Mouse (Mus musculus): Measurements from ENCODE around the gene Xcr1. TPM values are rescaled to one million over a fixed set of nuclear protein-coding genes. Genes with fewer than 3 reads are reported as not detected.

The Xcr1 gene
- total RNA-seq (2023), result 0.29 TPM

DNA sequence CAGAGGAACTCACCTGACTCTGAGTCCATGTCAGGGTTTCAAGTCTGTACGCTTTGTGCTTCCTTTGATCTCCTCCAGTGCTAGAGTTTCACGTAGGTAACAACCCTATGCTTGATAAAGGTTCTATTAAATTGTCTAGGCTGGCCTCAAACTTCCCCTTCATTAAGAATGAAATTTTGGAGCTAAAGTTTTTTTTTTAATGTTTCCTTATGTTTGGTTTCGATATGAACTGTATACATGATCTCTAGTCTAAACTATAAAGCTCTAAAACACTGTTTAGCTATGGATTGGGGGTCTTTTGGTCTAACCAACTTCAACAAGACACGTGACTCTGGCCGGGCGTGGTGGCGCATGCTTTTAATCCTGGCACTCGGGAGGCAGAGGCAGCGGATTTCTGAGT, at the start of gene Xcr1:
Gene Xcr1 (minus strand): TSS at position 101 of the 400 bp plus-strand sequence.

GRCm38 (mm10) chr9:123851713-123852448, 9.9 kb downstream of the Xcr1 start, which contains the start of gene Fyco1:
Gene Fyco1 (minus strand): TSS chr9:123851899.

DNA sequence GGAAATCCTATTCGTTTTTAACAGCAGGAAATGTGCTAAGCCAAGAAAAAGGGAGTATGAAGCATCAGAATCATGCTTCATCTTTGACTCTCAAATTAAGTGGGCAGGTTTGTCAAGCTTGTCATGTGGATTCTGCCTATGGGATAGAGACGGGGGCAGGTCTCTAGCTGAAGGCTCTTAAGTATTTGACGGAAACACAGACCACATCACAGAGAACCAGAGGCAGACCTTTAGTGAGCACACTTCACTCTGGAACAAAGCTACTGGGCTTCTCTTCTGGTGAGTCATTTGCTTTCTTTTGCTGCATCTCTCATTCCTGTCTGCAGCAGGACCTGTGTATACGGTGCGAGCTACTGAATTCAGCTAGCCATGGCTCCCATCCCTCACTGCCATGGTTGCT, 55.6 kb downstream of the Xcr1 start, which contains the start of gene Cxcr6:
Gene Cxcr6 (plus strand): TSS at position 209 of the 400 bp plus-strand sequence.

Other genes starting within 250 kb of the Xcr1 start
- not detected for gene Slc6a20b, start 229.5 kb downstream of the Xcr1 start, total RNA-seq (2023)
- gene Ccr9, start 183.6 kb downstream of the Xcr1 start, total RNA-seq (2023), result 5.1 TPM
- 0.21 TPM for gene Slc6a20a, start 183.1 kb downstream of the Xcr1 start, total RNA-seq (2023)
- 102 TPM for gene Lztfl1, start 144.3 kb downstream of the Xcr1 start, total RNA-seq (2023)
- gene Cxcr6, start 55.6 kb downstream of the Xcr1 start, total RNA-seq (2023), result 1.1 TPM
- 33.9 TPM for gene Fyco1, start 10.1 kb downstream of the Xcr1 start, total RNA-seq (2023)
- 0.70 TPM for gene Ccr1, start 106.7 kb upstream of the Xcr1 start, total RNA-seq (2023)
- gene Ccr1l1, start 116.4 kb upstream of the Xcr1 start, total RNA-seq (2023), result not detected
- 1.7 TPM for gene Ccr3, start 159.9 kb upstream of the Xcr1 start, total RNA-seq (2023)
- gene Ccr2, start 239.9 kb upstream of the Xcr1 start, total RNA-seq (2023), result 1.6 TPM